Mouse (Mus musculus): ENCODE data around the gene Abcc12.

GRCm38 (mm10) chr8:86473121-86473520 lies 107.4 kb downstream of the Abcc12 start:
- no peak for TF ChIP-seq MAFK (IDR thresholded peaks at IDR 0.05; ENCODE audit: insufficient read depth, low read depth, low read length)
- TF ChIP-seq ZNF384 (IDR thresholded peaks at IDR 0.05; ENCODE audit: low read depth, low read length) = no peak
- TF ChIP-seq ZC3H11A (IDR thresholded peaks at IDR 0.05; ENCODE audit: borderline replicate concordance, low read depth, low read length) = no peak
- no peak for TF ChIP-seq HCFC1 (IDR thresholded peaks at IDR 0.05; ENCODE audit: borderline replicate concordance, insufficient read depth, low read length)
- no peak for TF ChIP-seq CHD2 (IDR thresholded peaks at IDR 0.05; ENCODE audit: low read depth, low read length)

Measured in ES-E14 (cell line).